Mouse (Mus musculus): ENCODE measurements around the gene Pdk2.

DNA sequence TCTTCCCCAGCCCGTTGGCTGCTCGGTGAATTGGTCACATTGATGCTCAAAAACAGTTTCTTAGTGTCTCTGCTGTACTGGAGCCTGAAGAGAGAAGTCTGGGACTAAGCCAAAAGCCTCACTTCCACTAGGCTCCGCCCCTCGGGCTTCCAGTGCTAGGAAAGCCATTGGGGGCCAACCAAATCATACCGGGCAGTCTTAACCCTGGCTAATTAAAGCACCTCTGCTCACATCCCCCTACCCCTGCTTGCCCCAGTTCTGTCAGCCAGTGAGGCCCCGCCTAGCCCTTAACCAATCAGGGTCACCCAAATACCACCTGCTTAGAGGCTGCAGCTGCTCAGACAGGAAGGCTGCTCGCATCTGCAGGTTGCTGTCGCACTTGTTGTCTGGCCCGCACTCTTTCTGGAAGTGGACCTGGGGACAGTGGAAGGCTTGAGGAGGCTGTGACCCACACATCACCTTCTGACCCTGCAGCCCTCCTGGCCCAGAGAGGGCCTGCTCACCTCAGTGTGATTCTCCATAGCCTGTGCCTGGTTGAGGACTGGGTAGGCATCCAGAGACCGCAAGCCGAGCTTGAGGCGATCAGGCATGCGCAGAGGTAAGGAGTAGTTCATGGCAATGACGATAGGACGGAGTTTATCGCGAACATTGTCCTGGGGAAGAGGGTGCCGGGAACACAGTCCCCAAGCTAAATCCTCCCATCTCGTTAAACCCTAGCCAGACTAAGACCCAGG is 15.8 kb upstream of the Pdk2 start:
- TF ChIP-seq CTCF (IDR thresholded peaks at IDR 0.05; ENCODE audit: low read depth) (no peak), EP300 (optimal IDR thresholded peaks at IDR 0.05) (no peak)

Measured in stomach, postnatal 0 days (tissue).